Mouse (Mus musculus): ENCODE results near the gene Itgav. TPM values are rescaled to one million over a fixed set of nuclear protein-coding genes. Genes with fewer than 3 reads are reported as not detected.

The Itgav gene
- polyA plus RNA-seq, 1 experiment from 2014 or later, result 15.0 TPM

- Histone ChIP-seq H3K4me1 (ENCODE audit: control insufficient read depth, low read depth, low read length) (no peaks in the 10 kb centered on the region; the same call in 1 of the 2 replicates), H3K27ac (ENCODE audit: low read length) (no peak overlapping the region), H3K4me3 (ENCODE audit: low read depth, low read length) (no peak overlapping the region), H3K36me3 (ENCODE audit: control insufficient read depth, insufficient read depth) (no peaks in the 10 kb centered on the region), H3K4me2 (ENCODE audit: low read depth, low read length) (0 out of 2 replicates have a peak overlapping the region, but pooled peaks have one; percentile 65), H3K9me3 (replicated peaks; ENCODE audit: control insufficient read depth, low read length) (no peaks in the 10 kb centered on the region), H3K27me3 (ENCODE audit: control insufficient read depth, insufficient read depth, low read depth, low read length) (peaks cover 15% of the 10 kb centered on the region), H3K9ac (ENCODE audit: low read depth, low read length) (no peak overlapping the region)
- ATAC-seq (ENCODE audit: low read depth), result no peak
These were observed 1.3 kb upstream of the Itgav start for GRCm38 (mm10) chr2:83722936-83723335.

- H3K9me3 ChIP-seq (replicated peaks; ENCODE audit: control insufficient read depth, low read length), result no peaks in the 10 kb centered on the region
- WGBS (ENCODE audit: insufficient replicate concordance), result 33% methylated on average over 2 of the region's 2 CpGs
- no peak overlapping the region; the same call in 1 of the 2 replicates for H3K27ac ChIP-seq (ENCODE audit: low read length)
These were observed 851 bp upstream of the Itgav start for GRCm38 (mm10) chr2:83723346-83723745.

GRCm38 (mm10) chr2:83724827-83725730 is 882 bp downstream of the Itgav start:
- H3K4me3 ChIP-seq (ENCODE audit: low read depth, low read length), result peak overlapping the region; percentile 68
- no peaks in the 10 kb centered on the region for H3K9me3 ChIP-seq (replicated peaks; ENCODE audit: control insufficient read depth, low read length)
- peak; percentile 41; the same call in 1 of the 2 replicates for ATAC-seq (ENCODE audit: low read depth)
- no peaks in the 10 kb centered on the region; the same call in 1 of the 2 replicates for H3K4me1 ChIP-seq (ENCODE audit: control insufficient read depth, low read depth, low read length)
- 5% methylated on average over 43 of the region's 44 CpGs for WGBS (ENCODE audit: insufficient replicate concordance)
- no peaks in the 10 kb centered on the region for H3K36me3 ChIP-seq (ENCODE audit: control insufficient read depth, insufficient read depth)
- H3K4me2 ChIP-seq (ENCODE audit: low read depth, low read length), result peak overlapping the region; percentile 65
- H3K27ac ChIP-seq (ENCODE audit: low read length), result peak overlapping the region; percentile 85
- peak overlapping the region; percentile 72 for H3K9ac ChIP-seq (ENCODE audit: low read depth, low read length)
- peaks cover 15% of the 10 kb centered on the region for H3K27me3 ChIP-seq (ENCODE audit: control insufficient read depth, insufficient read depth, low read depth, low read length)

More at GRCm38 (mm10) chr2:83723346-83723745, 851 bp upstream of the Itgav start:
- H3K4me2 ChIP-seq (ENCODE audit: low read depth, low read length), result peak overlapping the region; percentile 65
- H3K36me3 ChIP-seq (ENCODE audit: control insufficient read depth, insufficient read depth), result no peaks in the 10 kb centered on the region
- peaks cover 15% of the 10 kb centered on the region for H3K27me3 ChIP-seq (ENCODE audit: control insufficient read depth, insufficient read depth, low read depth, low read length)
- H3K4me3 ChIP-seq (ENCODE audit: low read depth, low read length), result no peak overlapping the region; the same call in 1 of the 2 replicates
- H3K4me1 ChIP-seq (ENCODE audit: control insufficient read depth, low read depth, low read length), result no peaks in the 10 kb centered on the region; the same call in 1 of the 2 replicates
- no peak for ATAC-seq (ENCODE audit: low read depth)
- no peak overlapping the region for H3K9ac ChIP-seq (ENCODE audit: low read depth, low read length)

- no peaks in the 10 kb centered on the region for H3K36me3 ChIP-seq (ENCODE audit: control insufficient read depth, insufficient read depth)
- WGBS (ENCODE audit: insufficient replicate concordance), result 33% methylated on average over 4 of the region's 4 CpGs
These were observed 1.6 kb downstream of the Itgav start for GRCm38 (mm10) chr2:83725796-83726195.

GRCm38 (mm10) chr2:83728238-83728682 is 4.1 kb downstream of the Itgav start:
- Histone ChIP-seq H3K9ac (ENCODE audit: low read depth, low read length) (no peak overlapping the region), H3K4me2 (ENCODE audit: low read depth, low read length) (no peak overlapping the region), H3K36me3 (ENCODE audit: control insufficient read depth, insufficient read depth) (no peaks in the 10 kb centered on the region), H3K27ac (ENCODE audit: low read length) (no peak overlapping the region), H3K27me3 (ENCODE audit: control insufficient read depth, insufficient read depth, low read depth, low read length) (peaks cover 15% of the 10 kb centered on the region), H3K4me3 (ENCODE audit: low read depth, low read length) (no peak overlapping the region), H3K4me1 (ENCODE audit: control insufficient read depth, low read depth, low read length) (no peaks in the 10 kb centered on the region; the same call in 1 of the 2 replicates), H3K9me3 (replicated peaks; ENCODE audit: control insufficient read depth, low read length) (no peaks in the 10 kb centered on the region)
- 48% methylated on average over 4 of the region's 4 CpGs for WGBS (ENCODE audit: insufficient replicate concordance)
- ATAC-seq (ENCODE audit: low read depth), result no peak

More at GRCm38 (mm10) chr2:83725796-83726195, 1.6 kb downstream of the Itgav start:
- Histone ChIP-seq H3K4me3 (ENCODE audit: low read depth, low read length) (peak overlapping the region; percentile 13), H3K9ac (ENCODE audit: low read depth, low read length) (no peak overlapping the region), H3K27me3 (ENCODE audit: control insufficient read depth, insufficient read depth, low read depth, low read length) (peaks cover 15% of the 10 kb centered on the region), H3K4me1 (ENCODE audit: control insufficient read depth, low read depth, low read length) (no peaks in the 10 kb centered on the region; the same call in 1 of the 2 replicates), H3K4me2 (ENCODE audit: low read depth, low read length) (peak overlapping the region; percentile 65; the same call in 1 of the 2 replicates), H3K27ac (ENCODE audit: low read length) (no peak overlapping the region), H3K9me3 (replicated peaks; ENCODE audit: control insufficient read depth, low read length) (no peaks in the 10 kb centered on the region)
- ATAC-seq (ENCODE audit: low read depth), result no peak

- H3K4me2 ChIP-seq (ENCODE audit: low read depth, low read length), result no peak overlapping the region
- 48% methylated on average over 5 of the region's 5 CpGs for WGBS (ENCODE audit: insufficient replicate concordance)
- H3K27ac ChIP-seq (ENCODE audit: low read length), result no peak overlapping the region
These were observed 5.1 kb downstream of the Itgav start for GRCm38 (mm10) chr2:83729339-83729738.

GRCm38 (mm10) chr2:83732896-83733295 is 8.7 kb downstream of the Itgav start:
- no peak overlapping the region for H3K9ac ChIP-seq (ENCODE audit: low read depth, low read length)
- WGBS (ENCODE audit: insufficient replicate concordance), result 68% methylated on average over 4 of the region's 4 CpGs
- H3K27ac ChIP-seq (ENCODE audit: low read length), result no peak overlapping the region

More at GRCm38 (mm10) chr2:83729339-83729738, 5.1 kb downstream of the Itgav start:
- Histone ChIP-seq H3K27me3 (ENCODE audit: control insufficient read depth, insufficient read depth, low read depth, low read length) (peaks cover 9% of the 10 kb centered on the region), H3K4me3 (ENCODE audit: low read depth, low read length) (no peak overlapping the region), H3K9ac (ENCODE audit: low read depth, low read length) (no peak overlapping the region), H3K36me3 (ENCODE audit: control insufficient read depth, insufficient read depth) (no peaks in the 10 kb centered on the region), H3K9me3 (replicated peaks; ENCODE audit: control insufficient read depth, low read length) (no peaks in the 10 kb centered on the region), H3K4me1 (ENCODE audit: control insufficient read depth, low read depth, low read length) (no peaks in the 10 kb centered on the region; the same call in 1 of the 2 replicates)
- ATAC-seq (ENCODE audit: low read depth), result no peak

GRCm38 (mm10) chr2:83733981-83734393 is 9.8 kb downstream of the Itgav start:
- Histone ChIP-seq H3K27ac (ENCODE audit: low read length) (no peak overlapping the region), H3K36me3 (ENCODE audit: control insufficient read depth, insufficient read depth) (no peaks in the 10 kb centered on the region; the same call in 1 of the 2 replicates), H3K4me2 (ENCODE audit: low read depth, low read length) (peak overlapping the region; percentile 31; the same call in 1 of the 2 replicates), H3K4me3 (ENCODE audit: low read depth, low read length) (no peak overlapping the region), H3K4me1 (ENCODE audit: control insufficient read depth, low read depth, low read length) (no peaks in the 10 kb centered on the region; the same call in 1 of the 2 replicates), H3K9ac (ENCODE audit: low read depth, low read length) (no peak overlapping the region), H3K27me3 (ENCODE audit: control insufficient read depth, insufficient read depth, low read depth, low read length) (no peaks in the 10 kb centered on the region), H3K9me3 (replicated peaks; ENCODE audit: control insufficient read depth, low read length) (no peaks in the 10 kb centered on the region)
- no peak for ATAC-seq (ENCODE audit: low read depth)
- WGBS (ENCODE audit: insufficient replicate concordance), result 36% methylated on average over 13 of the region's 13 CpGs

More at GRCm38 (mm10) chr2:83732896-83733295, 8.7 kb downstream of the Itgav start:
- Histone ChIP-seq H3K4me3 (ENCODE audit: low read depth, low read length) (no peak overlapping the region), H3K4me1 (ENCODE audit: control insufficient read depth, low read depth, low read length) (no peaks in the 10 kb centered on the region; the same call in 1 of the 2 replicates), H3K36me3 (ENCODE audit: control insufficient read depth, insufficient read depth) (no peaks in the 10 kb centered on the region; the same call in 1 of the 2 replicates), H3K9me3 (replicated peaks; ENCODE audit: control insufficient read depth, low read length) (no peaks in the 10 kb centered on the region), H3K4me2 (ENCODE audit: low read depth, low read length) (no peak overlapping the region), H3K27me3 (ENCODE audit: control insufficient read depth, insufficient read depth, low read depth, low read length) (no peaks in the 10 kb centered on the region)
- ATAC-seq (ENCODE audit: low read depth), result no peak
